Mouse (Mus musculus) midbrain, embryonic 16.5 days (tissue): Measurements from ENCODE around the gene Il17f. TPM values are rescaled to one million over a fixed set of nuclear protein-coding genes. Genes with fewer than 3 reads are reported as not detected.
"Not testable (repeated sequence)": the region's sequence is repeated elsewhere in the genome, so short reads cannot be mapped to it uniquely, and the experiment has no call there.

Experiments
- ATAC-seq: fragments of 200-750 bp; cut with Nextera tagmentation; 2 replicates; pipeline ENCODE4 v1.8.0; 2017; ENCODE audit warnings: moderate TSS enrichment
- H3K27ac ChIP-seq: fragments of 300-500 bp; sonication (generic); 2 replicates; pipeline ENCODE4 v1.5.1; 2014; ENCODE audit warnings: mild to moderate bottlenecking, low read length, mixed read lengths
- H3K27me3 ChIP-seq: fragments of 300-500 bp; sonication (generic); 2 replicates; pipeline ENCODE4 v1.6.1; 2014; ENCODE audit warnings: low read depth, low read length, mixed read lengths; ENCODE audit not compliant: control insufficient read depth, insufficient read depth
- H3K36me3 ChIP-seq: fragments of 300-500 bp; sonication (generic); 2 replicates; pipeline ENCODE4 v1.6.1; 2014; ENCODE audit warnings: mild to moderate bottlenecking, low read length, moderate library complexity, mixed read lengths; ENCODE audit not compliant: control insufficient read depth, insufficient read depth
- H3K4me1 ChIP-seq: fragments of 300-500 bp; sonication (generic); 2 replicates; pipeline ENCODE4 v1.6.1; 2014; ENCODE audit warnings: mild to moderate bottlenecking, low read length, mixed read lengths; ENCODE audit not compliant: control insufficient read depth, insufficient read depth
- H3K4me2 ChIP-seq: fragments of 300-500 bp; sonication (generic); 2 replicates; pipeline ENCODE4 v1.6.1; 2014; ENCODE audit warnings: mild to moderate bottlenecking, low read length, mixed read lengths
- H3K4me3 ChIP-seq: fragments of 300-500 bp; sonication (generic); 2 replicates; pipeline ENCODE4 v1.5.1; 2014; ENCODE audit warnings: low read depth, mild to moderate bottlenecking, low read length, moderate library complexity, mixed read lengths
- H3K9ac ChIP-seq: fragments of 300-500 bp; sonication (generic); 2 replicates; pipeline ENCODE4 v1.6.1; 2014; ENCODE audit warnings: low read depth, low read length, mixed read lengths
- H3K9me3 ChIP-seq: fragments of 300-500 bp; sonication (generic); replicated peaks from 2 replicates; pipeline ENCODE4 v1.6.1; 2014; ENCODE audit warnings: mild to moderate bottlenecking, low read length, mixed read lengths; ENCODE audit not compliant: control insufficient read depth, poor library complexity, severe bottlenecking
- WGBS: fragments of 180-500 bp; shearing (Covaris S2); extraction: QIAGEN DNeasy Blood & Tissue Kit; methylation state at CpG from one replicate; pipeline ENCODE4 v1.1.7; 2014; 5-methylcytosine and 5-hydroxymethylcytosine counted together
- polyA plus RNA-seq: library from polyadenylated mRNA; unstranded; fragments of >200 nt; fragmentation: Nextera tagmentation; extraction: Ambion mirVana; gene quantifications from 2 replicates; pipeline ENCODE4 v1.2.1, GENCODE M21; 2015

Il17f gene
- polyA plus RNA-seq, 1 experiment from 2014 or later = not detected

DNA sequence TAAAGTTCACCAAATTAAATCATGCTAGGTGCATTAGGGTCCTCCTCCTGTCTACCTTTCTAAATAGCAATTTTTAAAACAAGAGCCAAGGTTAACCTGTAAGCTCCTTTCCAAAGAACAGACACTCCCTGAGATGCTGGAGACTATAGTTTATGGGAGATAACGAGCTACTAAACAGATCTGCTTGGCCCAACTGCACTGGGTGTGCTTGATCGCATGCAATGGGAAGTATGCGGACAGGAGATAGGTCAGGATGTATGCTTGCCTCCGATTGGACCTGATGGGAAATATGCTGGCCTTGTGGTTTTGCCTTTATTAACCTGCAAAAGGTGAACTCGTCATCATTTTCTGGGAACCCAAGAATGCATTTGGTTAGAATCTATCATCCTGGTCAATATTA lies 4.8 kb upstream of the Il17f start:
- no peak overlapping the region for H3K27ac ChIP-seq
- no peaks in the 10 kb centered on the region for H3K4me1 ChIP-seq
- WGBS = 93% methylated on average over 5 of the region's 5 CpGs
- no peak overlapping the region for H3K9ac ChIP-seq
- H3K36me3 ChIP-seq = no peaks in the 10 kb centered on the region
- H3K4me3 ChIP-seq = no peak overlapping the region
- ATAC-seq = no peak
- H3K9me3 ChIP-seq = no peaks in the 10 kb centered on the region
- no peak overlapping the region for H3K4me2 ChIP-seq
- no peaks in the 10 kb centered on the region for H3K27me3 ChIP-seq

DNA sequence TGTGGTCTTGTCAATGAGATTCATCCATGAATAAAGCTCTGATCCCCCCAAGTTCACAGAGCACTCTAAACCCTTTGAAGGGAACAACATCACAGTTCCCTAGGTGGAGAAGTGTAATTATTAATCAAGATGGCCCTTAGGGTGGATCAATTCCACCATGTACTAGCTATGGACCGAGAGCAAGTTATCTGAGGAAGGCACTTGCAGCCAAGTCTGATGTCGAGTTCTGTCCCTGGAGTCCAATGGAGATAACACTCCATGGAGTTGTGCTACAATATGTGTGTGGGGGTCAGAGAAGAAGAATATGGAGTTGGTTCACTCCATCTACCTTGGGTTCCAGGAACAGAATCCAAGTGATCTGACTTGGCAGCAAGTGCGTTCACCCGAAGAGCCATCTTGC lies 4.3 kb upstream of the Il17f start:
- 96% methylated on average over 4 of the region's 4 CpGs for WGBS
- Histone ChIP-seq H3K27me3 (no peaks in the 10 kb centered on the region), H3K9me3 (no peaks in the 10 kb centered on the region), H3K4me1 (no peaks in the 10 kb centered on the region), H3K9ac (no peak overlapping the region), H3K4me3 (no peak overlapping the region), H3K36me3 (no peaks in the 10 kb centered on the region), H3K27ac (no peak overlapping the region), H3K4me2 (no peak overlapping the region)
- no peak for ATAC-seq

DNA sequence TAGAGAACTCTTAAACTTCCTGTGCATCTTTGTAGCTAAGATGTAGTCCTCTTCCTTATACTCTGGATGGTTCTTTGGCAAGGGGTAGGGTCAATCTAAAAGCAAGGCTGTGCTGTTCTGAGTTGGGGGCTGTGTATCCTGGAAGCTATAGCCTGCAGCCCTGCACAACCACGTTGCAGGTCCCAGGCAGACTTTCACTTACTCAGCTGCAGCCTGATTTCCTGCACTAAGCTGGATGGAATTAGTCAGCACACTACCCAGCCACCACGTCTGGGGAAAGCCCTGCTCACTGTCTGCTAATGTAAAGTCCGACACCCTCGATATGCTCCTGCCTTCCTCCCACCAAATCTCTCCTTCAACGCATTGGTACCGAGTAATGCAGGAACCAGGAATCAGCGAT lies 997 bp upstream of the Il17f start:
- whole genome bisulfite sequencing = 74% methylated on average over 7 of the region's 7 CpGs
- no peak for ATAC-seq
- no peak overlapping the region for H3K9ac ChIP-seq
- H3K27ac ChIP-seq = no peak overlapping the region
- H3K4me2 ChIP-seq = no peak overlapping the region
- no peak overlapping the region for H3K4me3 ChIP-seq
- H3K27me3 ChIP-seq = no peaks in the 10 kb centered on the region
- no peaks in the 10 kb centered on the region for H3K36me3 ChIP-seq
- H3K4me1 ChIP-seq = no peaks in the 10 kb centered on the region
- no peaks in the 10 kb centered on the region for H3K9me3 ChIP-seq

DNA sequence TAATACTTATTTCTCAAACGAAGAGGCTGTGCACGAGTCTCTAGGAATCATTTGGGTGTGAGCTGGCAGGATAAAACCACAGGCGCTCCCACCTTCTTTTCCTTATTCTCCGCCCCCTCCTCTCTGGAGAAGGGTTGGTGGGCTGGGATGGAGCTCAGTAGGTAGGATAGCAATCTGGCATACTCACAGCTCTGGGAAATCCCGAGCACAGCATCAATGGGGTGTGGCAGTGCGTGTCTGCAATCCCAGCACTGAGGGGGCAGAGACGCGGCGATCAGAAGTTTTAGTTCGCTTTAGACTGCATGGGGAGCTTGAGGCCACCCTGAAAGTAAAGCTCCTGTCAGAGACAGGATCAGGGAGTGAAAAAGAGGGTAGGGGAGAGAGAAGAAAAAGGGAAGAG lies 2.0 kb downstream of the Il17f start:
- Histone ChIP-seq H3K4me1 (no peaks in the 10 kb centered on the region), H3K36me3 (no peaks in the 10 kb centered on the region), H3K9me3 (no peaks in the 10 kb centered on the region), H3K4me3 (no peak overlapping the region), H3K4me2 (no peak overlapping the region), H3K9ac (no peak overlapping the region), H3K27ac (no peak overlapping the region), H3K27me3 (no peaks in the 10 kb centered on the region)
- ATAC-seq = no peak
- WGBS = 35% methylated on average over 10 of the region's 10 CpGs

- Histone ChIP-seq H3K4me2 (no peak overlapping the region), H3K27me3 (no peaks in the 10 kb centered on the region), H3K36me3 (no peaks in the 10 kb centered on the region), H3K9ac (no peak overlapping the region), H3K4me3 (no peak overlapping the region), H3K27ac (no peak overlapping the region), H3K9me3 (no peaks in the 10 kb centered on the region), H3K4me1 (no peaks in the 10 kb centered on the region)
- WGBS = 59% methylated on average over 8 of the region's 8 CpGs
- no peak for ATAC-seq
These were observed 3.4 kb downstream of the Il17f start for GRCm38 (mm10) chr1:20787046-20787445.

DNA sequence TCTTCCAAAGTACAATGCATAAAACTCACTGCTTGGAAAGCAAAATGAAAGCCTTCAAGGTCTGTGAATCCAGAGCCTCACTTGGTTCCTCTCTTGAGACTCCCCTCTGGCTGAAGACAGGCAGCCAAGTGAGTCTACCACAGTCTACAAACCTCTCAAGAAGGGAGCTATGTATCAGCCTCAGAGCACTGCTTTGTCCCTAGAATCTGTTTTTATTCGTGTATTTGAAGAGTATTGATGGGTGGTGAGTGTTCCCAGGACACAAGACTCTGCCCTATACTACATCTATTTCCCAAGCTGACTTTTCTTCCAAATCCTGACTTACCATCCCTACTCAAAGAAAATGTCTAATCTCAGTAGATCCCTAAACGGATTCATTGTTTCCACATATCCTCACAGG lies 12.1 kb downstream of the Il17f start:
- 83% methylated on average over 2 of the region's 2 CpGs for WGBS
- ATAC-seq = no peak
- Histone ChIP-seq H3K36me3 (no peaks in the 10 kb centered on the region), H3K4me2 (no peak overlapping the region), H3K27me3 (no peaks in the 10 kb centered on the region), H3K9me3 (no peaks in the 10 kb centered on the region), H3K4me1 (no peaks in the 10 kb centered on the region), H3K27ac (no peak overlapping the region), H3K4me3 (no peak overlapping the region), H3K9ac (no peak overlapping the region)

DNA sequence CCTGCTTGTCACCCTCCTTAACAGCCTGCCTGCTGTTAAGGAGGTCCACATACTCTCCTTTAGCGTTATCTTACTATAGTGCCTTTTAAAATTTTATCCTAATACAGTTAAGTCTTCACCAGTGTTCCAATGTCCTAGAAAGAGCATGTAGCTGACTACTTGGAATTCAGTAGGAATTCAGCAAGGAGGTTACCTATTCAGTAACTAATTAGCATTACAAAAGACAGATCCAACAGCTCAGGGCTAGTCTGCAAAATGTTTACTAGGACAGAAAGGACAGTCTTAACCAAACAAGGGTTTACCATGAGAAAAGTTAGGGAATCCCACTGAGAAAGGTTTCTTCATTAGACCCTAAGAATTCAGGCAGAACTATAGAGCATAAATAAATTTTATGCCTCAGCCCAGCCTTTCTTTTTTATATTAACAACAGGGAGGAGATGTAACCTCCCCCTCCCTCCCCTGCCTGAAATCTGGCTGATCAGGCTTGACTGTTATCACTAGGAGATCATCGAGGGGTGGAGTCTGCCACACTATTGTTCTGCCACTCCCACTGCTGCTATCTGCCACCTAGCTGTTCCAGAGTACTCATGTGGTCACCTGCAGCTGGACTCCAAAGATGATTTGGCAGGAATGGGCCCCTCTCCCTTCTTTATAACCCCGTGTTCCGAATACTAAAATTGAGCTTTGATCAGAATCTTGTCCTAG lies 16.2 kb downstream of the Il17f start:
- H3K9me3 ChIP-seq, H3K4me2 ChIP-seq, H3K4me1 ChIP-seq, H3K27ac ChIP-seq, H3K4me3 ChIP-seq, ATAC-seq, H3K9ac ChIP-seq, H3K36me3 ChIP-seq, H3K27me3 ChIP-seq: not testable (repeated sequence)
- 84% methylated on average over 4 of the region's 4 CpGs for WGBS

- no peaks in the 10 kb centered on the region for H3K36me3 ChIP-seq
- H3K9ac ChIP-seq = no peak overlapping the region
- no peak overlapping the region for H3K4me2 ChIP-seq
- no peak overlapping the region for H3K27ac ChIP-seq
- no peak overlapping the region for H3K4me3 ChIP-seq
- no peaks in the 10 kb centered on the region for H3K4me1 ChIP-seq
- no peaks in the 10 kb centered on the region for H3K9me3 ChIP-seq
- 86% methylated on average over 6 of the region's 6 CpGs for WGBS
- no peaks in the 10 kb centered on the region for H3K27me3 ChIP-seq
- no peak for ATAC-seq
These were observed 23.9 kb downstream of the Il17f start for GRCm38 (mm10) chr1:20766526-20766925.

GRCm38 (mm10) chr1:20761411-20761810 lies 29.0 kb downstream of the Il17f start:
- H3K4me2 ChIP-seq = no peak overlapping the region
- ATAC-seq = no peak
- H3K27ac ChIP-seq = no peak overlapping the region
- H3K4me3 ChIP-seq = no peak overlapping the region
- H3K36me3 ChIP-seq = no peaks in the 10 kb centered on the region
- H3K9me3 ChIP-seq = no peaks in the 10 kb centered on the region
- H3K4me1 ChIP-seq = no peaks in the 10 kb centered on the region
- no peak overlapping the region for H3K9ac ChIP-seq
- WGBS = 50% methylated on average over 4 of the region's 4 CpGs
- H3K27me3 ChIP-seq = no peaks in the 10 kb centered on the region
